Mouse (Mus musculus): Measurements from ENCODE around the gene Hhipl1.

DNA sequence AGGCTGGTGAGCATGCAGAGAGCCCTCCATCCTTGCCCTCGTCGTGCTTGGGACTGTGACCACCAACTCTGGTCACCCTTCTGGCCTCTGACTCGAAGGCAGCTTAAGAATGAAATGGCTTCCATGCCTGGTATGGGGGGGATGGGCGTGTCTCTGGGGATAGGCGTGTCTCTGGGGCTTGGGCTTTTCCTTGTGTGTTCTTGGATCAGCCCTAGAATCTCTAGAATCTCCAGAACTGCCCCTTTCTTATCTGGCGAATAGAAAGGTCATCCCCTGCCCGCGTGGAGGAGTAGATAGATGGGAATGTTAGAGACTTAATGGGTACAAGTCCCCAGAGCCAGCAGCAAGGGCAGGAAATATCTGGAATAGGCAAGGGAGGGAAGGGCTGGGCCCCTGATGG is 14.0 kb downstream of the Hhipl1 start:
- TF ChIP-seq CTCF (IDR thresholded peaks at IDR 0.05; ENCODE audit: extremely low read depth, insufficient read length, insufficient replicate concordance, low read depth, low read length): no peak
- no peak for TF ChIP-seq POLR2A (IDR thresholded peaks at IDR 0.05; ENCODE audit: low read depth, low read length)
